Mouse (Mus musculus) brain, embryonic 14.5 days (tissue): Measurements from ENCODE around the gene Slc2a9.

Experiments
- CTCF ChIP-seq: fragments of 200-500 bp; IDR thresholded peaks from 2 replicates; pipeline ENCODE4 v1.5.1; 2012; ENCODE audit warnings: inconsistent platforms, mild to moderate bottlenecking, moderate library complexity, borderline replicate concordance; ENCODE audit not compliant: insufficient read depth, insufficient read length; ENCODE audit errors: extremely low read depth
- POLR2A ChIP-seq: fragments of 200-500 bp; IDR thresholded peaks from 2 replicates; pipeline ENCODE4 v1.6.1; 2012; ENCODE audit warnings: mild to moderate bottlenecking, inconsistent platforms, borderline replicate concordance; ENCODE audit not compliant: poor library complexity, insufficient read depth, insufficient read length, severe bottlenecking; ENCODE audit errors: extremely low read depth

- no peak for TF ChIP-seq POLR2A
- TF ChIP-seq CTCF = no peak
Measured at GRCm38 (mm10) chr5:38425569-38425968, 77.4 kb downstream of the Slc2a9 start.
